Mouse (Mus musculus): ENCODE data around the gene Tshr. TPM values are rescaled to one million over a fixed set of nuclear protein-coding genes. Genes with fewer than 3 reads are reported as not detected.
A peak's percentile ranks its signal among the peaks of the same experiment; 100 is the strongest.

The Tshr gene
- polyA plus RNA-seq, 1 experiment from 2014 or later, result 0.76 TPM

DNA sequence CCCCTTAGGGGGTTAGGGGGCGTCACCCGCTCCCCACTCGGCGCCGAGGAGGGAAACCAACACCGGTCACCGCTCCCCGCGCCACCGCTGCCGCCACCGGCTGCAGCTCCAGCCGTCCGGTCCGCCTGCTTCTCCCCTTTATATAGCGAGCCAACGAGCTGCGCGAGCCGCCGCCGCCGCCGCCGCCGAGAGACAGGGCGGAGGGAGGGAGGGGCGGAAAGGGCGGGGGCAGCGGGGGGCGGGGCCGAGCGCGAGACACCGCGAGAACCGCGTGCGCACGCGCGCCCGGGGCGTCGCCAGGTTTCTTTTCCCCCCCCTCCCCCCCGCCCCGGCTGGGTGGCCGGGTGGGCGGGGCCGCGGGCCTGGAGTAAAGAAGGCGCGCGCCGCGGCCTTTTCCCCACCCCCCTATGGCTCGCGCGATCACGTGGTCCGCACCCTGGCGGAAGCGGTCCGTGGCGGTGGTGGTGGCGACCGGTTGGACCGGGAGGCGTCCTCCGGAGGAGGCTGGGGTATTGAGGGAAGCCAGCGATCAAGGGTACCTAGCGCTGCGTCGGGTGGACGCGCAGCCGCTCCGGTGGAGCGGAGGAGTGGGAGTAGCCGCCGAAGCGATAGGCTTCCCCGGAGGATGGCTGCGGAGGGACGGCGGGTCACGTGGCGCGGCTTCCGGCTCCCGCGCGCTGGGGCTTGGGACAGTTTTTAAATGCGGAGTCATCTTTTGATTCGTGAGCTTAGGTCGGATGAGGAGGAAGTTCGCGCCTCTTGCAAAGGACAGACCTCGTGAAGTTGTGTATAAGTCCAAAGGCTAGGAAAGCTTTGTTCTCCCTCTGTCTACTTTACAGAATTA lies 205.7 kb downstream of the Tshr start, which contains the start of gene Gtf2a1:
TSS of gene Gtf2a1 (minus strand) at position 641 of the 844 bp plus-strand sequence.
- WGBS, result under 1% methylated on average over 52 of the region's 99 CpGs
- Histone ChIP-seq H3K4me2 (peak within 1 kb of the TSS; percentile 59), H3K27me3 (no peaks in the 10 kb centered on the region), H3K27ac (peak within 1 kb of the TSS; percentile 98), H3K36me3 (peaks cover 2% of the 10 kb centered on the region; the same call in 1 of the 2 replicates), H3K9ac (peak within 1 kb of the TSS; percentile 91), H3K9me3 (no peaks in the 10 kb centered on the region), H3K4me3 (peak within 1 kb of the TSS; percentile 77), H3K4me1 (peaks cover 16% of the 10 kb centered on the region)
- ATAC-seq (ENCODE audit: insufficient number of reproducible peaks, low FRiP score, low TSS enrichment, low read depth), result peak; percentile 85

DNA sequence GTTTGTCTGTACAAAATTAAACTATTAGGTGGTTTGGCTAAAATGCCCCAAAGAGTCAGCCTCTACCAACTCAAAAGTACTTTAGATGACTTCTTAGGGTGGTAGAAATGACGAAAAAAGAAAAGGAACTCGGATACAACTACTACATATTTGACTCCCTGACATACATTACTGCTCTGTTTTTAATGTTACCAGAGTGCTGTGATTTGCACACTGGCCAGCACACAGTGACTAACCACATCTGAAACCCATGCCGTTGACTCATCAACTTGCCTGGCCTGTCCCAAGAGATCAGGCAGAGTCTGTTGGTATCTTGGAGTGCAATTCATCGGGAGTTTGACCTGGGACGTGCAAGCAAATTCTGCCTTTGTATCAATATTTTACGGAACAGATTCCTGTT lies 206.4 kb downstream of the Tshr start:
- H3K9me3 ChIP-seq, result no peaks in the 10 kb centered on the region
- no peak for ATAC-seq (ENCODE audit: insufficient number of reproducible peaks, low FRiP score, low TSS enrichment, low read depth)
- H3K4me3 ChIP-seq, result peak overlapping the region; percentile 77
- peak overlapping the region; percentile 59 for H3K4me2 ChIP-seq
- H3K36me3 ChIP-seq, result peaks cover 2% of the 10 kb centered on the region; the same call in 1 of the 2 replicates
- peak overlapping the region; percentile 98 for H3K27ac ChIP-seq
- H3K27me3 ChIP-seq, result no peaks in the 10 kb centered on the region
- H3K9ac ChIP-seq, result peak overlapping the region; percentile 62
- peaks cover 16% of the 10 kb centered on the region for H3K4me1 ChIP-seq
- 28% methylated on average over 6 of the region's 6 CpGs for WGBS

DNA sequence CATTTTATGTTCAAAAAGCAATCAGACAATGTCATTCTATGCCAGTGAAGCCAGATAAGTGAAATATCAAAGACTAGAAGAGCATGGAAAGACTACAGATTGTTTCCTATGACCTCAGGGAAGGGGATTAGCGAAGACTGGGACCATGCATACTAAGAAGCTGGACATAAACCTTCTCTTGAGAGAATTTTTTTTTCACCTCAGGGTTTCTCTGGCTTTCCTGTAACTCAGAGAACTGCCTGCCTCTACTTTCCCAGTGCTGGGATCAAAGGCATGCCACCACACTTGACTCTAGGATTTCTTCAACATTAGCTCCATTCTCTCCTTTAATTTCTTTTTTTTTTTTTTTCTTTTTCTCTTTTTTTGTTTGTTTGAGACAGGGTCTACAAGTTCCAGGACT lies 206.8 kb downstream of the Tshr start:
- H3K4me2 ChIP-seq, result peak overlapping the region; percentile 59; the same call in 1 of the 2 replicates
- ATAC-seq (ENCODE audit: insufficient number of reproducible peaks, low FRiP score, low TSS enrichment, low read depth), result no peak
- 85% methylated on average over 1 of the region's 1 CpGs for WGBS
- peak overlapping the region; percentile 77 for H3K4me3 ChIP-seq
- H3K36me3 ChIP-seq, result no peaks in the 10 kb centered on the region
- H3K4me1 ChIP-seq, result peaks cover 16% of the 10 kb centered on the region
- H3K27me3 ChIP-seq, result no peaks in the 10 kb centered on the region
- no peaks in the 10 kb centered on the region for H3K9me3 ChIP-seq
- H3K27ac ChIP-seq, result peak overlapping the region; percentile 98
- no peak overlapping the region for H3K9ac ChIP-seq

DNA sequence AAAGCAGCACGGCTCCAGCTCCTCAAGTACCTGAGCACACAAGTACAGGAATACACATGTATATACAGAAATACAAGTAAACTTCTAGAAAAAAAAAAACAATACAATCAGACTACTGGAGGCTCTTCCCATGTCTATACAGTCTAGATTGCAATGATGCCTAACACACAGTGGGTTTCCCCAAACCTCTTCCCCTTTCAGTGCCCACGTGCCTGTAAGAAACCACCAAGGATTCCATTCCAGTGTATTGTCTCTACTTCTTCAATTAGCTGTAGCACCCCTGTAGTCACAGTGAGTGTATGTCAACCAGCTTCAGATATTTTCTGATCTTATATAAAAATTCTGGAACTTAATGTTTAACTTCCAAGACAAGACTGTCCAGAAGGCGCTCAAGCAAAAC lies 207.8 kb downstream of the Tshr start:
- H3K4me1 ChIP-seq, result peaks cover 12% of the 10 kb centered on the region
- no peaks in the 10 kb centered on the region for H3K9me3 ChIP-seq
- ATAC-seq (ENCODE audit: insufficient number of reproducible peaks, low FRiP score, low TSS enrichment, low read depth), result no peak
- no peak overlapping the region for H3K9ac ChIP-seq
- H3K4me3 ChIP-seq, result no peak overlapping the region
- no peak overlapping the region for H3K4me2 ChIP-seq
- WGBS, result 94% methylated on average over 3 of the region's 3 CpGs
- H3K27ac ChIP-seq, result no peak overlapping the region
- no peaks in the 10 kb centered on the region for H3K36me3 ChIP-seq
- no peaks in the 10 kb centered on the region for H3K27me3 ChIP-seq

Other genes with a start within 250 kb of the Tshr start
- gene Cep128, start 154 bp upstream of the Tshr start, polyA plus RNA-seq (2015; fragmentation: Nextera tagmentation; extraction: Ambion mirVana), result 7.6 and 8.4 TPM in 2 replicates
- gene Gtf2a1, start 205.9 kb downstream of the Tshr start, polyA plus RNA-seq (2015; fragmentation: Nextera tagmentation; extraction: Ambion mirVana), result 30.2 and 37.6 TPM in 2 replicates

Data from limb, embryonic 15.5 days (tissue).